Comparison of ENCODE assay signal across 13 mouse cellular contexts in genomic region chr8:83892061-83892460, GRCm38 (mm10).
"Had no signal": no experiment of that assay in that cellular context is flagged by ENCODE, and none has a peak within 500 bp of the region (broad histone marks: within the 10 kb centered on the region; RNA-seq: fewer than 3 reads in every experiment).

No protein-coding gene starts in this region.

- H3K36me3 ChIP-seq: limb, embryonic 15.5 days; liver, embryonic 12.5 days; midbrain, embryonic 10.5 days; neural tube, embryonic 15.5 days; stomach, embryonic 15.5 days had no signal

- ATAC-seq: liver, embryonic 12.5 days had no signal

- H3K9ac ChIP-seq: limb, embryonic 15.5 days; liver, embryonic 12.5 days; neural tube, embryonic 15.5 days; stomach, embryonic 15.5 days had no signal

- H3K27ac ChIP-seq: left cerebral cortex, adult 2 months; limb, embryonic 15.5 days; liver, embryonic 12.5 days; midbrain, embryonic 10.5 days; neural tube, embryonic 15.5 days; stomach, embryonic 15.5 days had no signal

- DNase-seq: kidney, adult 11 months; kidney, adult 9 months; kidney, postnatal 14 days; midbrain, embryonic 14.5 days; thymus, adult 2 months; thymus, postnatal 36 days had no signal

- H3K4me3 ChIP-seq: left cerebral cortex, adult 2 months; limb, embryonic 15.5 days; liver, embryonic 12.5 days; midbrain, embryonic 10.5 days; myocyte; neural tube, embryonic 15.5 days; stomach, embryonic 15.5 days had no signal

- H3K4me2 ChIP-seq: limb, embryonic 15.5 days; liver, embryonic 12.5 days; neural tube, embryonic 15.5 days; stomach, embryonic 15.5 days had no signal

- H3K9me3 ChIP-seq: limb, embryonic 15.5 days; liver, embryonic 12.5 days; midbrain, embryonic 10.5 days; neural tube, embryonic 15.5 days; stomach, embryonic 15.5 days had no signal
